Mouse (Mus musculus) lung, adult 2 months (tissue): ENCODE results near the gene Sept8. TPM values are rescaled to one million over a fixed set of nuclear protein-coding genes. Genes with fewer than 3 reads are reported as not detected.
A peak's percentile ranks its signal among the peaks of the same experiment; 100 is the strongest.

Experiments used
- DNase-seq: peaks from one replicate; pipeline ENCODE4 v3.0.0; 2022
- H3K4me1 ChIP-seq: fragments of 200-500 bp; 2 replicates; pipeline ENCODE4 v1.6.1; 2011; ENCODE audit warnings: low read length; ENCODE audit not compliant: control insufficient read depth, insufficient read depth
- H3K4me3 ChIP-seq: fragments of 200-500 bp; replicated peaks from 2 replicates; pipeline ENCODE3; 2011; ENCODE audit warnings: low read depth, mild to moderate bottlenecking, control low read depth, low read length; ENCODE audit errors: extremely low read depth
- CTCF ChIP-seq: fragments of 200-500 bp; IDR thresholded peaks from 2 replicates; pipeline ENCODE4 v1.5.1; 2011; ENCODE audit warnings: mild to moderate bottlenecking, low read length, control low read depth; ENCODE audit not compliant: insufficient read depth
- POLR2A ChIP-seq: fragments of 200-500 bp; IDR thresholded peaks from 2 replicates; pipeline ENCODE4 v1.6.1; 2011; ENCODE audit warnings: low read depth, mild to moderate bottlenecking, control low read depth, low read length, borderline replicate concordance; ENCODE audit errors: extremely low read depth
- WGBS: fragments of 180-500 bp; shearing (Covaris S2); methylation state at CpG from one replicate; pipeline ENCODE4 v1.1.7; 2018; 5-methylcytosine and 5-hydroxymethylcytosine counted together
- polyA plus RNA-seq: library from polyadenylated mRNA; depleted of rRNA; stranded (reverse); fragments of >200 nt; gene quantifications from 2 replicates; pipeline ENCODE4 v1.2.3, GENCODE M21; 2012; rRNA removed

The Sept8 gene
- polyA plus RNA-seq, 1 experiment, result 49.5 TPM

DNA sequence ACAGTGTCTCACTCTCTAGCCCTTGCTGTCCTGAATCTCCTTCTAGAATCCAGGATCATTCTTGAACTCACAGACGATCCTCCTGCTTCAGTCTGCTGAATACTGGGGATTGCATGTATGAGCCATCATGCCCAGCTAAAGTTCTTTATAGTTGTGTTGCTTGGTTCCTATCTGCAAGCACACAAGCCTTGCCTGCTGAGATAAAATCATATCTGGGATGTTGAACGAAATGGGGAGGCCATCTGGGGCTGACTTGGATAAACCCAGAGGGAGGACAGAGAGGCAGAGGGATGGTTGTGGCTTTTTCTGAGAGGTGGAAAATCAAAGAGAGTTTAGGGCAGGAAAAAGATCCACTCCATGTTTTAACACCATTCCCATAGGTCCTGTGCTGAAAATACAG, 42.9 kb downstream of the Sept8 start:
- DNase-seq, result no peak
- no peaks in the 10 kb centered on the region for H3K4me1 ChIP-seq
- no peak for TF ChIP-seq POLR2A
- TF ChIP-seq CTCF, result no peak
- H3K4me3 ChIP-seq, result no peak overlapping the region
- 71% methylated on average over 2 of the region's 2 CpGs for WGBS

DNA sequence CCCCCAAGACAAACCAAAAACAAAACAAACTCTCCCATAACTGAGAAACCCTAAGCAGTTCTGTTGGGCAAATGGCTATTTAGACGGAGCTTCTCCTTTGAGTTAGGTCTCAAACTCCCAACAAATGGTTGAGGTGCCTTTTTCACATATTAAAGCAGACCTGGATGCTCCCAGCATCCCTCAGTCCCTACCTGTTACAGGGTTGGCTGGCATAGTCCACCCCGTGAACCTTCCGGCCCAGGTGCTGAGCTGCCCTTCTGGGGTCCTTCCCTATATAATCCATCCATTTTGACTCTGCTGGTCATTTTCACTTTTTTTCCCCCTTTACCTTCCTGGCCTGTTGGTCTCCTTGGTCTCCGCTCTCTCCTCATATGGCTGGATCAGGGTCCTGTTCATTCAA, 47.6 kb downstream of the Sept8 start:
- 0 out of 2 replicates have a peak, but pooled peaks cover 2% of the 10 kb centered on the region for H3K4me1 ChIP-seq
- TF ChIP-seq CTCF (no peak), POLR2A (no peak)
- DNase-seq, result no peak
- H3K4me3 ChIP-seq, result no peak overlapping the region
- WGBS, result 76% methylated on average over 4 of the region's 4 CpGs

- Histone ChIP-seq H3K4me1 (0 out of 2 replicates have a peak, but pooled peaks cover 2% of the 10 kb centered on the region), H3K4me3 (peak within 1 kb of the TSS; percentile 97)
- WGBS, result 1% methylated on average over 69 of the region's 69 CpGs
- peak; percentile 73; the same call in 1 of the 2 replicates for TF ChIP-seq POLR2A
- no peak for TF ChIP-seq CTCF
- DNase-seq, result peak; percentile 95
Observed at GRCm38 (mm10) chr11:53567224-53568014, 48.4 kb downstream of the Sept8 start, which contains the start of gene Kif3a. Gene Kif3a (plus strand): TSS chr11:53567379.

GRCm38 (mm10) chr11:53580562-53580961, 61.5 kb downstream of the Sept8 start:
- over 99% methylated on average over 3 of the region's 3 CpGs for WGBS
- no peak for DNase-seq
- Histone ChIP-seq H3K4me1 (no peaks in the 10 kb centered on the region), H3K4me3 (no peak overlapping the region)
- TF ChIP-seq POLR2A (no peak), CTCF (no peak)

DNA sequence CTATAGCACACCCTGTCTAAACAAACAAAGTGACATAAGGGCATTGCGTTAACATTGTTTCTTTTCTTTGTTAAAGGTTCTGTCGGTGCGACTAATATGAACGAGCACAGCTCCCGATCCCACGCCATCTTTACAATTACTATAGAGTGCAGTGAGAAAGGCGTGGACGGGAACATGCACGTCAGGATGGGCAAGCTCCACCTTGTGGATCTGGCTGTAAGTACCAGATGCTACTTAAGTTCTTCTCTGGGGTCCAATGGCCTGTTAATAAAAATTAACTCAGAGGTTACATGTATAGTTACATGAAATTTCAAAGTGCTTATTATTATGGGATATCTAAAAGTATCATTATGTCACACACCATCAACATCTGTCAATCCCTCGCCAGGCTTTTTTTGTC, 64.1 kb downstream of the Sept8 start:
- TF ChIP-seq POLR2A (no peak), CTCF (peak; percentile 33; the same call in 1 of the 2 replicates)
- Histone ChIP-seq H3K4me3 (no peak overlapping the region), H3K4me1 (no peaks in the 10 kb centered on the region)
- DNase-seq, result no peak
- WGBS, result 70% methylated on average over 10 of the region's 10 CpGs

- H3K4me1 ChIP-seq, result no peaks in the 10 kb centered on the region
- TF ChIP-seq POLR2A (no peak), CTCF (no peak)
- 59% methylated on average over 3 of the region's 3 CpGs for WGBS
- no peak for DNase-seq
- no peak overlapping the region for H3K4me3 ChIP-seq
Observed at GRCm38 (mm10) chr11:53584849-53585248, 65.8 kb downstream of the Sept8 start.

GRCm38 (mm10) chr11:53585510-53585909, 66.5 kb downstream of the Sept8 start:
- no peak for TF ChIP-seq CTCF
- no peak for TF ChIP-seq POLR2A
- no peak overlapping the region for H3K4me3 ChIP-seq
- DNase-seq, result no peak
- no peaks in the 10 kb centered on the region for H3K4me1 ChIP-seq
- 95% methylated on average over 6 of the region's 6 CpGs for WGBS

DNA sequence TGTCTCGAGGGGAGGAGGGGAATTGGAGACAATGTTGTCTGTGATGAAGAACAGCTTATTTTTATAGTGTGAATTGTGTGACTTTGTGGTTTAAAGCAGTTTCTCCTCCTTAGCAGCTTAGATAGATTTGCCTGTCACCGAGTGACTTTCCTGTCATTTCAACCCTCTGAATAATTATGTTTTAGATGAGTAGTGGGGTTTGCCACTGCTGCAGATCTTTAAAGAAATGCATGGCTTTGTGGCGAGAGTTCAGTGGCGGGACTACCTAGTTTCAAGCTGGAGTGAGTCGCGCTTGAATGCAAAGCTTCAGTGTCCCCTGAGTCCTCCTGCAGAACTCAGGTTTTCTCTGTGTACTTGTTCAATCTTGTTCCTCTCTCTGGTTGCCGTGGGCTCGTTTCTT, 69.2 kb downstream of the Sept8 start:
- no peak for DNase-seq
- WGBS, result 80% methylated on average over 8 of the region's 8 CpGs
- TF ChIP-seq POLR2A, result no peak
- no peak for TF ChIP-seq CTCF
- no peaks in the 10 kb centered on the region for H3K4me1 ChIP-seq
- no peak overlapping the region for H3K4me3 ChIP-seq

- Histone ChIP-seq H3K4me3 (no peak overlapping the region), H3K4me1 (no peaks in the 10 kb centered on the region)
- peak; percentile 32 for DNase-seq
- peak; percentile 72 for TF ChIP-seq CTCF
- TF ChIP-seq POLR2A, result no peak
- 43% methylated on average over 15 of the region's 15 CpGs for WGBS
Observed at GRCm38 (mm10) chr11:53590368-53590768, 71.3 kb downstream of the Sept8 start.

DNA sequence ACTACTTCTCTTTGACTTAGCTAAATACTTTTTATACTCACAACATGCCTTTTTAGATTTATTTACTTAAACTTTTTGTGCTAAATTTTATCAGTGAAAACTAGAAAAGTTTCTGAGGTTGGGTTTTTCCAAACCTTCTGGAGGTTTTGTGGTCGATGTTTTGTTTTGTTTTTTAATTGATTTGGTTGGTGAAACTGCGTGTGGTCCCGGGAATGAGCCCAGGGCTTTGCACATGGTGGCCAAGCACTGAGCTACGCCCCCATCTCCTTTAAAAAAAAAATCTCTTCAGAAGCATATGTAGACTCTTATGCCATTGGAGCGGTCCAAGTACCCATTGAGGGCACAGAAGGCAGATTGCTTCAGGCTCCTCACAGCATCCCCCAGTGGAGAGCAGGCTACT, 72.1 kb downstream of the Sept8 start:
- no peak overlapping the region for H3K4me3 ChIP-seq
- DNase-seq, result no peak
- H3K4me1 ChIP-seq, result no peaks in the 10 kb centered on the region
- WGBS, result 90% methylated on average over 5 of the region's 5 CpGs
- TF ChIP-seq POLR2A (no peak), CTCF (no peak)

Other genes with a start within 250 kb of the Sept8 start
- gene Hspa4, start 218.8 kb upstream of the Sept8 start, polyA plus RNA-seq, result 22.0 and 24.9 TPM in 2 replicates
- 3.0 and 5.1 TPM in 2 replicates for gene Zcchc10, start 194.6 kb upstream of the Sept8 start, polyA plus RNA-seq
- gene Aff4, start 168.4 kb upstream of the Sept8 start, polyA plus RNA-seq, result 14.0 and 20.4 TPM in 2 replicates
- gene Leap2, start 96.1 kb upstream of the Sept8 start, polyA plus RNA-seq, result not detected in 2 replicates
- gene Uqcrq, start 88.4 kb upstream of the Sept8 start, polyA plus RNA-seq, result 238 and 276 TPM in 2 replicates
- 0.83 and 0.97 TPM in 2 replicates for gene Gdf9, start 88.2 kb upstream of the Sept8 start, polyA plus RNA-seq
- gene Gm10447, start 62.1 kb upstream of the Sept8 start, polyA plus RNA-seq, result 0.25 TPM in 2 replicates
- 3.0 and 3.2 TPM in 2 replicates for gene Shroom1, start 62.1 kb upstream of the Sept8 start, polyA plus RNA-seq
- not detected in 2 replicates for gene Gm9837, start 48.8 kb upstream of the Sept8 start, polyA plus RNA-seq
- gene Gm9945, start 39.1 kb upstream of the Sept8 start, polyA plus RNA-seq, result not detected in 2 replicates
- 0.86 and 0.98 TPM in 2 replicates for gene Sowaha, start 39.0 kb upstream of the Sept8 start, polyA plus RNA-seq
- 5.4 and 8.5 TPM in 2 replicates for gene Kif3a, start 48.1 kb downstream of the Sept8 start, polyA plus RNA-seq
- gene Il4, start 99.4 kb downstream of the Sept8 start, polyA plus RNA-seq, result 0.46 TPM in 1 of 2 replicates, not detected in the other
- gene Il13, start 115.4 kb downstream of the Sept8 start, polyA plus RNA-seq, result not detected in 2 replicates
- gene Rad50, start 188.1 kb downstream of the Sept8 start, polyA plus RNA-seq, result 4.3 and 6.7 TPM in 2 replicates
- gene Il5, start 201.5 kb downstream of the Sept8 start, polyA plus RNA-seq, result 0.07 and 0.14 TPM in 2 replicates